Mouse (Mus musculus) B cell, adult 2 months (primary cell): ENCODE measurements around the gene Cul7.

Source experiments
- DNase-seq, 2 experiments: peaks; one replicate each; pipeline ENCODE4 v3.0.0; 2022

Gene Cul7

DNA sequence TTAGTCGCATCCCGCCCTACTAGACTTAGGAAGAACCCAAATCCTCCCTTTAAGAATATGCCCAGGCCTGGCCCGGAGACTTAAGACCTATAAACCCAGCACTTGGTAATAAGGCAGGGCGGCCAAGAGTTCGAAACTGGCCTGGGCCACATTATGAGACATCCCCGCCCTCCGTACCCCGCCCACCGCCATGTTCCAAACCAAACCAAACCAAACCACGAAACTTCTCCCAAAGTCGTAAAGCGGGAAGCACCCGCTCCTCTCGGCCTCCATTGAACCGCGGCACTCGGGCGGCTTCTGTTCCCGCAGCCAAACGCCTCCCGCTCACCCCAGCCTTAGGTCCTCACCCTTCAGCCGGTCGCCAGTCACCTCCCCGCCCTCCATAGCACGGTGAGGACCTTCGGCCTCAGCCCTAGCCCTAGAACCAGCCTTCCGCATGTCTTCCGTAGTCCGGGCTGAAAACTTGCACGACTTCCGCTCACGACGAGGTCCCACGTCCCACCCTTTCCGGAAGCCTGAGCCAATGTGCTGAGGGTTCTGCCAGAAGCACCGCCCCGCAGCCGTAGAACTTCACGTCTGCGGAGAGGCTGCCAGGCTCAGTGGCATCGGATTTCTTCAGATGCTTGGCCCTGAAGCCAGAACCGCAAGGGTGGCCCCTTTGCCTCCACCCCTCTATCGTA is 23.9 kb downstream of the Cul7 start, which contains the start of gene Rrp36:
TSS of gene Rrp36 (minus strand) at position 503 of the 680 bp plus-strand sequence.
- DNase-seq: peak; percentile 89

DNA sequence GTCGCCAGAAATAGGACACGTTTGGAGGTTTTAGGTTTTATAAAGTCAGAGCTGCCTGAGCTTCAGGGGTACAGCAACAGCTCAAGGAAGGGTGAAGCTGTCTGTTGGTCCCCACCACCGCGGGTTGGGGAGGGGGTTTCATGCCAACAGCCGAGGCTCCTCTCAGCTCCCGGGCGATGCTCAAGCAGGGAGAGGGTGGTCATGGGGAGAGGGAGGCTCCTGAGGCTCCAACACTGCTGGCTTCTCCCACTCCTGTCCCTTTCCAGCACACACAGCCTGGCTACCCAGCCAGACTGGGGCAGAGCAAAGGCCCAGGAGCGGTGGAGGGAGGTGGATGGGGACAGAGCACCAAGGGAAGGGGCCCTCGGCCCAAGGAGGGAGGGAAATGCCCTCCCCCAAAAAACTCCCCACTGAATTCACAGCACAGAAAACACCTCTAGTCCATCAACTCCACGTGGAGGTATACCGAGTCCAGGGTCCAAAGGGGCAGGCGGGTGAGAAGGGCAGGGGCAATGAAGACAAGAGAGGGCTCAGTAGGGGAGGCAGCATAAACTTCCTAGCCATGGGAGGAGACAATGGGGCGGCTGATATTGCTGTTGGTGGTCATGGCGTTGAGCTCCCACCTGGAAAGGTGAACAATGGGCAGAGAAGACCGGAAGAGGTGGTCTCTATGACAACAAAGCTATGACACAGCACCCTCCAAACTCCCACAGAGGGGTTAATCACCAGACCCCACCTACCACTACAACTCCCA is 24.6 kb downstream of the Cul7 start:
- DNase-seq: no peak

DNA sequence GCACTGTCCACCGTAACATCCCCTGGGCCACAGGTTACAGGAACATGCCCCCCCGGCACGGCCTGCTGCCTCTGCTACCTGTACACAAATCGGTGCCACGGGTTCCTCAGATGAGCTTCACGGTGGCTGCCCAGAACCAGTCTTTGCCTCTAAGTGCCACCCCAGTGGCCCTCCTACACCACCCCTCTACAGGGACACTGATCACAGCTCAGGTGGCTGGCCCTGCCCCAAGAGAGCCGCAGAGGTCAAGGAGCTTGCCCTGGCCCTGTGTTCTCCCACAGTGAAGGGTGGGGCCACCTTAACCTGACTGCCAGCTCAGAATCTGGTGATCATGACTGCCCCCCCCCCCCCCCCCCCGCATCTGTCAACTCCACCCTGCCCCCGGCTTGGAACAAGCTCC is 28.3 kb downstream of the Cul7 start, which contains the start of gene Mea1:
TSS of gene Mea1 (plus strand) at position 378 of the 400 bp plus-strand sequence.
- no peak for DNase-seq

DNA sequence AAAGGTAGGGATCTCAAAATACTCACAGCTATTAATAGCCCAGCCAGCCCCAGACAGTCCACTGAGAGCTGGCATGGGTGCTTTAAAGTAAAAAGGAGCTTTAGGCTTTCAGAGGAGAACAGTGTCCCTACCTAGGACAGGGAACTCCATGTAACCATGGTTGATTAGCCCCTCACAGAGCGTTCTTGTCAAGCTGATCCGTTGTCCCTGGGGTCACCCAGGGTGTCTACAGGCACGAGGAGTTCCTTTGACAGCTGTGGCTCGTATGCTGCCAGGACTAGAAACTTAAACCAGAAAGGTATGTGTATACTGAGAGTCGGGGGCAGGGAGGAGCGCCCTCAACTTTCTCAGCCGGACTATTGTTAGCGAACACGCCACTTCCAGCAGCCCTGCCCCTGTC is 28.8 kb downstream of the Cul7 start:
- no peak for DNase-seq

DNA sequence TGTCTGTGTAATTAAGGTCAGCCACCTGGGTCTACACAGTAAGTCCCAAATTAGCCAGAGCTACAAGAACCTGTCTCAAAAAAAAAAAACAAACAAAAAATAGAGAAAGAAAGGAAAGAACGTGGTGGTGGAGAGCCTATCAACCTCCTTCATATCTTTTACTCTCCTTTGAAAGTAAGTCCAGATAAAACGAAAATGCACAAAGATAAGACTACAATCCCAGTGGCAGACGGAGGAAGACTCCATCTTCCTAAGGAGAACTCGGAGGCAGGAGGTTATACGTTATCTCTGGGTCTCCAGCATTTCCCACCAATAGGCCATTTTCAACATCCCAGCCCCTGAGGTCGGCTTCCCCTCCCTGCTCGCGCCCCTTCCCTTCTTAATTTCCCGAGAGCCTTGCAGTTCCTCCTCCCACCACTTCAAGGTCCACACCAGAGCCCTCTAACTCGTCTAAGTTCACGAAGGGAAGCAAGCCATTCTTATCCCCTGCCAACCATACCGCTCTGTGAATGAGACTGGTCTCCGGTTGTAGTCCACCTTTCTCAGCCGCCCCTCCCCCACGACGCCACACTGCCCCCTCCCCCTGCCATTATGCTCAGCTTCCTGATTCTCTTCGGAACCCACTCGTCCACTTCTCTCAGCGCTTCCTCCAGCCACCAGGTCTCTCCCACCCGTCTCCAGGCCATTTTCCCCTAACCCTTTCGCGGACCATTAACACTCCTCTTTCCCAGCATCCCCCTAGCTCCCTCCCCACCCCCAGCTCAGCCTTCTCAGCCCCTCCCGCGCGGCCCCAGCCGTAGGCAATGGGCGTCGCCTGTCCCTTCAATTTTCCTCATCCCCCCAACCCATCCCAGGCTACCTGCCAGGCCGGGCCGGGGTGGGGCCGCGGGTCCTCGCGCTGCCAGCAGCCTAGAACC is 30.0 kb downstream of the Cul7 start:
- peak; percentile 44 to 50 for DNase-seq

DNA sequence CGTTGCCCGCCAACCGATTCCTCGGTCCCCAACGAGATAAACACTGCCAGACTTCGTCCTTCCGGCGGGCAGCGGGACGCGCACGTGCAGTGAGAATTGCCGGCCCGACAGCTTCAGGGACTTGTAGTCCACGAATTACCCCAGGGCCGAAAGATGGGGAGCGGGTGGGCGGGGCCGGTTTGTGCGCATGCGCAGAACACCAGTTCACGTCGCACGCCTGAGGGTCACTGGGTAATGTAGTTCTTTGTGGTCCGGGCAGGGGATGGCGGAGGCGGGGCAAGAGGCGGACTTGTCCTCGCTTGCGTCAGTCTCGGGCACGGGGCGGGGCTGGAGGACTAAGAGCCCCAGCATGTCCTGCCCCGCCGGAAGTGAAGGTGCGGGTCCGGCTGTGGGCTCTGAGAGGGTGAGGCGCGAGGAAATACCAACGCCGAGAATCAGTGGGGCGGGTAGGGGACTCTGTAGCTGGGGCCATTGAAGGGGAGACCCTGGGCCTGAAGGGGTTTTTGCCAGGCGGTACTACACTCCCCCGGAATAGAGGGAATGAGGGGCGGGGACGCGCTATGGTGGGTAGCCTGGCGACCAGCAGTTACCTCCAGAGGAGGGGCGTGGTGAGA is 30.7 kb downstream of the Cul7 start, which contains the start of gene Klhdc3:
TSS of gene Klhdc3 (minus strand) at position 155 of the 614 bp plus-strand sequence.
- peak; percentile 96 to 98 for DNase-seq

DNA sequence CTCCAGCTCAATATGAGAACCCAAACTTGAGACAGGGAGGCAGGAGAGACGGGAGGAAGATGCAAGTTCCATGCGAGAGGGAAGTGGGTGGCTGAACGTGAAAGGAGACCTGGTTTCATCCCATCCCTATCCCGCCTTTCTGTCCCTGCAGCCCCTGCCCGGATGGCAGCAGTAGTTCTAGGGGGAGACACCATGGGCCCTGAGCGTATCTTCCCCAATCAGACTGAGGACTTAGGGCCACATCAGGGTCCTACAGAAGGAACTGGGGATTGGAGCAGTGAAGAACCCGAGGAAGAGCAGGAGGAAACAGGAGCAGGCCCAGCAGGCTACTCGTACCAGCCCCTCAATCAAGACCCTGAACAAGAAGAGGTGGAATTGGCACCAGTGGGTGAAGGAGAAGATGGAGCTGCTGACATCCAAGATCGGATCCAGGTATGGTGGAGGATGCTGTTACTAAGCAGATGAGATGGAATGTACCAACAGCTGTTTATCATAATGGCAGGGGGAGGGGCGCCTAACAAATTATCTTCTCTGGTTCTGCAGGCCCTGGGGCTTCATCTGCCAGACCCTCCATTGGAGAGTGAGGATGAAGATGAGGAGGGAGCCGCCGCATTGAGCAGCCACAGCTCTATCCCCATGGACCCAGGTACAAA is 31.5 kb downstream of the Cul7 start:
- peak; percentile 11 to 13 for DNase-seq

DNA sequence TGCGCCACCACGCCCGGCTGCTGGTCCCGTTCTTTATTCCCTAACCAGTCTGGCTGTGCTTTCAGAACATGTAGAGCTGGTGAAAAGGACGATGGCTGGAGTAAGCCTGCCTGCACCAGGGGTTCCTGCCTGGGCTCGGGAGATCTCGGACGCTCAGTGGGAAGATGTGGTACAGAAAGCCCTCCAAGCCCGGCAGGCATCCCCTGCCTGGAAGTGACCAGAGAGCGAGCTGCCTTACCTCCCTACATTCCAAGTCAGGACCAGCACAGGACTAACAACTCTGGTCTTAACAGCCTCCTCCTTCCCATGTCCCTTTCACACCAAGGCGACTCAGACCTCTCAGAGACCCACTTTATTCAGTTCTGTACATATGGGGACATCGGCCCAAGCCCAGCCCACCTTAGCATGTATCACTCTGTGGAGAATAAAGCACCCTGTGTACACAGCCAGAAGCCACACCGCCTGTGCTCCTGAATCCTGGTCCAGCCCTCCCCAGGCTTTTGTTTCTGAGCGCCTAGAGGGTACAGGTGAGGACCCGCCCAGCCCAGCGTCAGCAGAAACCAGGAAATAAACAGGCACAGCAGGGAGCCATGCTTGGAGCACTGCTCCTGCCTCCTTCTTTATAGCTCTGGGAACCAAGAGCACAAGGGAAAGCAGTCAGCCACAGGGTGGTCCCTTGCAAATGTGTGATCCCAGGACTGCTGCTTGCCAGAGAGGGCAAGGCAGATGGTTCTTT is 32.7 kb downstream of the Cul7 start:
- DNase-seq: no peak

DNA sequence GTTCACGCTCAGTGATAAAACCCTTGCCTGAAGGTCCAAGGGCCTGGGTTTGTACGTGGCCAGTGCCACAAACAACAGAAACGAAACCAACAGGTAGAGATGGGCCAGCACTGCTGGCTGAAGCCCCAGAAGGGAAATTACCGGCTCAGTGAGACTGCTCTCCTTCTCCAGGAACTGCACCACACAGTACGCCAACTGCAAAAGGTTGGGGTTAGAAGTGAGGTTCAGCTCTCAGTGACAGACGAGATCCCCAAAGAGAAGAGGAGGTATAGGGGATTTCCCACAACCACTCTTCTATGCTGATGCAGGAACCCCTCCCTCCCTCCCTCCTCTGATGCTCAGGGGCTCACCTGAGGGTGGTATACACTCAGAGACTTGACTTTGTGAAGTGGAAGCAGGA is 35.8 kb downstream of the Cul7 start:
- no peak for DNase-seq

DNA sequence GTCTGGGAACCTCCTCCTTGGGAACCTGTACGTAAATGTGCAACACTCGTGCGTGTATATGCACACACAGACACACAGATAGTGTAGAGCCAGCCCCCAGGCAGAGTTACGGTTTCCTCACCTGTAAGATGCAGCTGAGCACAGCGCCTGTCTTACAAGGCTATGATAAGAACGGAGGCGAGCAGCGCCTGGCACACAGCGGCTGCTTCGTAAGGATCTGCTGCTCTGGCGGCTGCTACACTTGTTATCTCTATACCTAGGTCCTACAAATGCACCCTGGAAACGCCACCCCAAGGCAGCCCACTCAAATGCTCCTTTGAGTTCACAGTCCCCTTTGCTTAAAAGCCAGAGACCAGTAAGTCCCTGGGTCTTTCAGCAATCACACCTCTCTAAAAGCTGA is 40.5 kb downstream of the Cul7 start:
- DNase-seq: no peak

DNA sequence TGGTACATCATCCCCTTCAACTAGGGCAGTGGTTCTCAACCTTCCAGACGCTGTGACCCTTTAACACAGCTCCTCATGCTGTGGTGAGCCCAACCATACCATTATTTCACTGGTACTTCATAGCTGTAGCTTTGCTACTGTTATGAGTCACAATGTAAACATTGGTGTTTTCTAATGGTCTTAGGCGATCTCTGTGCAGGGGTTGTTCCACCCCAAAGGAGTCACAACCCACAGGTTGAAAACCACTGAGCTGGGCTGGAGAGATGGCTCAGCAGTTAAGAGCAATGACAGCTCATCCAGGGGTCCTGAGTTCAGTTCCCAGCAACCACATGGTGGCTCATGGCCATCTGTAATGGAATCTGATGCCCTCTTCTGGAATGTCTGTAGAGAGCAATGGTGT is 41.3 kb downstream of the Cul7 start:
- no peak for DNase-seq

DNA sequence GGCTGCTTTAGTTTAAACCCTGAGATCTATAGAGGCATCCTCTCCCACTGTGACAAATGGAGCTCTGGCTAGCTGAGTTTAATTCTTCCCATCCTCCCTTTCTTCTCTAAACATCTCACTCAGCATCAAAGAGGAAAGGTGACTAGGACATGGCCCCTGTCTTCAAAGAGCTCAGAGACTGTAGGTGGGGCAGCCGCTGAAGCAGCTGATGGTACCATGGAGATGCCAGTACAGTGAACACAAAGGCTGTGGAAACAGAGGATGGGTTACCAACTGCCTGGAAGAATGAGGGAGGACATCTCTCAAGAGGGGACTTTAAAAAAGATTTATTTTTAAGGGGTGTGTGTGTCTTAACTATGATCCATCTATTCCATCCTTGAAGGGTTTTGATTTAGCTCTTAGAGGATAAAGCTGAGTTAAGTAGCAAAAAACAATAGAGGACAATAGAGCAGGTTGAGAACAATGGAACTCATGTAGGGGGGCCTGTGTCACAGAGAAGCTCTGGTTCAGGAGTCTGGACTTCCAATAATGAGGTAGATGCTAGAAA is 44.5 kb downstream of the Cul7 start:
- DNase-seq: no peak

DNA sequence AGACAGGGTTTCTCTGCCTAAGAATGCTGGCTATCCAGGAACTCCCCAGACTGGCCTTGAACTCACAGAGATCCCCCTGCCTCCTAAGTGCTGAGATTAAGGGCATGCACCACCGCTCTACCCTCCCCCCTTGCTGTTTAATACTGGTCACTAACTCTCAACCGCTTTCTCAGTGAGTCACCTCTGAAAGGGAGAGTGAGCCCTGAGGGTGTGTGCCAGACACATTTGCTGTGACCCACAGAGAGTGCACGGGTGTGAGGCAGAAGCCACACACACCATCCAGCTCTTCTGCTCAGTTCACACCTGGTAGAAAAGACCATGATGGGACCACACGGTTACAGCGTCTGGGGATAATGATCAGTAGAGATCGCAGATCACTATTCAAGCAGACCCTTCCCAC is 48.4 kb downstream of the Cul7 start:
- no peak for DNase-seq

DNA sequence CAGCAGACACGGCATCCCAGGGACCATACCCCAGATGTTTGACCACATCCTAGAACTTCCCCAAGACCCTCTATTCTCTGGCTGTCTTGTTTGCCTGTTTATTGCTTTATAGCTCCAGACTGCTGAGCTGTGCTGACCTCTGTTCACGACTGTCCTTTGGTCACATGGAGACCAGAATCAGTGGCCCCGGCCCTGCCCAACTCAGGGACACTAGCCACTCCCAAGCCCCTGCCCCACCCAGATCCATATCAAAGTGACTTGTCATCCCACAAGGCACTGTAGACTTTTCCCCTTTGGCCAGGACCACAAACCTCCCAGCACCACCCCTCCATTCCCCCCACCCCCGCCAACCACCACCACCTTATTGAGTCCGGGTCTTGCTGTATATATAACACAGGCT is 49.1 kb downstream of the Cul7 start:
- DNase-seq: no peak

DNA sequence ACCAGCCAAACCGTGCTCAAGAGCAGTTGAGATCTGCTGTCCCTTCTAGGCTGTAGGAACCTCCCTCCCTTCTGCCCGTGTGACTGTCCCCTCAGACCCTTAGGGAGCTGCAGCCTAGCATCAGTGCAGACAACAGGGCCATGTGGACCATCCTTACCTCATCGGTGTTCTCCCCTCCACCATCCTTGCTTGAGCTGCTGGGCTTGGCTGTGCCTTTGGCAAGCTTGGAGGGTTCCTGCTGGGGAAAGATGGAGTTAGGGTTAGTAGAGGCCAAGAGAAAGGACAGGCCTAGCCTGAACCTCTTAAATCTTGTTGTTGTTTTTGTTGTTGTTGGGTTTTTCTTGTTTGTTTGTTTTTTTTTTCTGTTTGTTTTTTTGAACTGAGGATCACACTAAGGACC is 49.8 kb downstream of the Cul7 start:
- no peak for DNase-seq

DNA sequence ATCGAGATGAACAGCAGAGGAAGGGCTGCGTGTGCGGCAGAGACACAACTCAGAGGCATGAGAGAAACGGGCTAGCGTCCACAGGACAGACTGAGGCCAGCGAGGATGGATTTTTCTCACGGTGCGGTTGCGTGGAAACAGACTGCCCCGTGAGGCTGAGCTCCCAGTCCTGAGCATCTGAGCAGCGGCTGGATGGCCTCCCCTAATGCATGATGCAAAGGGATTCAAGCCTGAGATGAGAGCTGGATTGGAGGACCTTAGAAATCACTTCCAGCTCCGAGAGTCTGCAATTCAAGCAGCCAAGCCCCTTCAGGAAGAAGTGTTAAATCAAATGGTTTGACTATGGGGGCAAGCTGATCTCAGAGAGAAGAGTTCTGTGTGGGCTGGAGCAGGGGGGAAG is 51.4 kb downstream of the Cul7 start:
- DNase-seq: no peak

DNA sequence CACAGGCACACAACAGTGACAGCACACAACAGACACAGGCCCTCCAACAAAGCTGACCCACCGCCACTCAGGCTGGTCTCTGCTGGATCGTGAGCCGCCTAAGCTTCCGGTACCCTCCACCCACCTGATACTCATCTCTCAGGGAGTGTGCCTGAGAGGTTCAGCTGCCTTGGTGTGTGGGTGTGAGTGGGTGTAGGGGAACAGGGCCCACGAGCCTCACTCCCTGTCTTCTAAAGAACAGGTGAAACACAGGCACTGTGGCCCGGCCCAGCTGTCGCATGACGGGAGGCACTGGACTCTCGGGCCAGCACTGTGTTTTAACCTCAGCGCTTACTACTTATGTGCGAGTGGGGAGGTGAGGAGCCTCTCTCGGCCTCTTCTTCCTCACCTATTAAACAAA is 52.0 kb downstream of the Cul7 start:
- DNase-seq: no peak

DNA sequence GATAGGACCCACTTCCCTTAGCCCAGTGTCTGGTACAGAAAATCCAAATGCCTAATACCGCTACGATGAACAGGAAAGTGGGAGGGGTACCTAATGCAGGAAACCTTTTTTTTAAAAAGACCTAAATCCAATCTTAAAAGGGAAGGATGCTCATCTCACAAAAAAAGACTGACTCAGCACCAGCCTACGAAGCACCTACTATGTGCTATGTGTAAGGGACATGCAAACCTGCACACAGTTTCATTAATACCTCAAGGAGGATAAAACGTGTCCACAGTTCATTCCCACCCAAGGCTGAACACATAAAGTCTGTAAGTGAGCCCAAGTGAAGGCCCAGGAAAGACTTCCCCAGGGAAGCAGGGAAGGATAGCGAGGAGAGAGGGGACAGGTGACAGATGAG is 52.4 kb downstream of the Cul7 start:
- no peak for DNase-seq

DNA sequence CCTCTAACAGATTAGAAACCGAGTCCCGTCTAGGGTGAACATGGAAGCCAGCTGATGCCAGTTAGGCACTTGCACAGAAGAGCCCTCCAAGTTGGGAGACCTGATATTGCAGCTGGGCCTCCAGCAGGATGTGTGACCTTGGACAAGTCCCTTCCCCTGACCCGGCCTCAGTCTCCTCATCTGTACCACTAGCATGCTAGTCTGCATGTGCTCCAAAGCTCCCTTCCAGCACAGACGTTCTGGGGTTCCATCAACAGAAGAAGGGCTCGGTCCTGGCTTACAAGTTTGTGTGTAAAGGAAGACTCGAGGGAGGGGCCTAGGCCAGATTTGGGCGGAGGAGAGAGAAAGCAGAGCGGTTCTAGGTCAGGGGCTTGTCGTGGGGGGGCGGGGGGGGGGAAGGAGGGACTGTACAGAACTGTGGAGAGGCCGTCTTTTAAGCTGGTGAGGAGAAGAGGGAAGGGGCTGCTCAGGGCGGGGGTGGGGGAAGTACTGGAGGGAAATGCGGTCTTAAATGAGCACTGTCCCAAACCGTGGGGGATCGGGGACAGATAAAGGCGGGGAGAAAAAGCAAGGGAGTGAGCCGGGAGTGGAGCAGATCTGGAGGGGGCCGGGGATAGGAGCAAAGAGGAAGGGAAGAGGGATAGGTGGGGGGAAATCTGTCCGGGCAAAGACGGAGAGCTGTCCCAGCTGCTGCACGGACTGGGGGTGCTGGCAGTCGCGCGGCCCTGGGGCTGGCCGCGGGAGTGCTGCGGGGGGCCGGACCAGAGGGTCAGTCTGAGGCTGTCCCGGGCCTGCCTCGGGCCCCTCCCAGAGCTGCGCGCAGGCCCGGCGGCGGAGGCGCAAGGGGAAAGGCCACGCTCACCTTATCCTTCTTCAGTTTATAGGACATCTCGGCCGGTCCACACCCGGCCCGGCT is 54.1 kb downstream of the Cul7 start:
- peak in 1 of 2 experiments; percentile 11 for DNase-seq
